Mouse (Mus musculus): Measurements from ENCODE around the gene Bcl3.

DNA sequence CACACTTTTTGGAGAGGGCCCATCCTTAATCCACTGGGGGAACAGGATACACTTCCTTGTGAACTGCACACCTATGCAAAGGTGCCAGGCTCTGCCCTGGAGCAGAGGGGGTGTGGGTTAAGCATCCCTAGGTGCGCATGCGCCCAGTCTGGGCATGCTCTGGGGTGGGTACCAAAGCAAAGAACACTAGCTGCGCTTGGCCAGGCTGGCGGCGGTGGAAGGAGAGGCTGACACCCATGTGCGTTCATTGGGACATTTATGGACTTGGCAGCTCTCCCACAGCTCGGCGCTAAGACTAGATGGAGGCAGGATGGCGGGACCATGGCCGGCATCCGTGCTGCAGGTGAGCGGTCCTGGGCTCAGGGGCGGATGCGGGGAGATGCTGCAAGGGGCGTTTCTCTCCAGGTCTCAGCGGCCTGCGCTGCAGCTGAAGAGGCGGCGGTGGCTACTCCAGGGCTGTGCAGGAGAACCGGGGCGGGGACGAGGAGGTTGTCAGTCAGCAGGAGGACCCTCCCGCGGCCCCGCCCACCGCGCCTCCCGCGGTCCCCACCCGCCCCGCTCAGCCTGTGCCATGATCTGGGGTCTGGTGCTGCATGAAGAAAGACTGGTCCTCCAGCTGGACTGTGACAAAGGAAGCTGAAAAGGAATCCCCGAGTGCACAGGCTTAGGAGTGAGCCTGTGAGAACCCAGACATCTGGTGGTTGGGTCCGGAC, 29.4 kb upstream of the Bcl3 start, which contains the start of gene Gm19345:
- TF ChIP-seq CTCF (conservative IDR thresholded peaks at IDR 0.05; ENCODE audit: insufficient read depth, insufficient read length, low read depth, low read length) (no peak), POLR2A (IDR thresholded peaks at IDR 0.05; ENCODE audit: low read depth, low read length) (no peak)

Measured in kidney, adult 2 months (tissue).